Mouse (Mus musculus) adrenal gland, adult 18-20 months (tissue): ENCODE data around the gene Pald1. TPM values are rescaled to one million over a fixed set of nuclear protein-coding genes. Genes with fewer than 3 reads are reported as not detected.

Source experiments
- DNase-seq, 2 experiments: peaks; one replicate each; pipeline ENCODE4 v3.0.0; 2021 to 2022; ENCODE audit warnings: low spot score in 2 of 2
- long read RNA-seq, 2 experiments: library from polyadenylated mRNA; stranded (forward); transcript quantifications; one replicate each; pipeline ENCODE4 v2.0.0; 2021
- total RNA-seq, 2 experiments: library from RNA; stranded (reverse); gene quantifications; 1 replicate in 1 of 2; 2 replicates in 1 of 2; pipeline ENCODE4 v1.2.3; 2021

Gene Pald1
- total RNA-seq = 10 to 100 TPM; 17.3 to 31.1 TPM
- long read RNA-seq, experiment 1, full-length matches to known transcripts = 11 of 49 reads
- long read RNA-seq, experiment 1, partial matches to known transcripts = 12 of 49 reads
- long read RNA-seq, experiment 1, other reads (novel, unspliced or antisense) = 26 of 49 reads
- long read RNA-seq, experiment 2, full-length matches to known transcripts = 6 of 52 reads
- long read RNA-seq, experiment 2, partial matches to known transcripts = 23 of 52 reads
- long read RNA-seq, experiment 2, other reads (novel, unspliced or antisense) = 23 of 52 reads

- peak; percentile 65 to 69 for DNase-seq
These were observed at the start of gene Pald1 for GRCm38 (mm10) chr10:61383021-61383714. Gene Pald1, minus strand, starts transcription at chr10:61383530.

GRCm38 (mm10) chr10:61431375-61431774 is 48.0 kb upstream of the Pald1 start:
- no peak for DNase-seq

GRCm38 (mm10) chr10:61429043-61429442 is 45.7 kb upstream of the Pald1 start:
- no peak for DNase-seq

- DNase-seq = no peak
These were observed 45.1 kb upstream of the Pald1 start for GRCm38 (mm10) chr10:61428416-61428815.

- DNase-seq = no peak
These were observed 44.6 kb upstream of the Pald1 start for GRCm38 (mm10) chr10:61427951-61428350.

- DNase-seq = no peak
These were observed 43.0 kb upstream of the Pald1 start for GRCm38 (mm10) chr10:61426251-61426757.

- DNase-seq = no peak
These were observed 41.7 kb upstream of the Pald1 start for GRCm38 (mm10) chr10:61425047-61425446.

- no peak for DNase-seq
These were observed 41.2 kb upstream of the Pald1 start for GRCm38 (mm10) chr10:61424500-61424899.

- peak; percentile 23 to 46 for DNase-seq
These were observed 40.0 kb upstream of the Pald1 start for GRCm38 (mm10) chr10:61423289-61423688.

- DNase-seq = no peak
These were observed 39.5 kb upstream of the Pald1 start for GRCm38 (mm10) chr10:61422861-61423260.

- no peak for DNase-seq
These were observed 36.7 kb upstream of the Pald1 start for GRCm38 (mm10) chr10:61420011-61420410.

- no peak for DNase-seq
These were observed 35.8 kb upstream of the Pald1 start for GRCm38 (mm10) chr10:61419146-61419545.

GRCm38 (mm10) chr10:61418131-61418900 is 35.0 kb upstream of the Pald1 start:
- no peak for DNase-seq

GRCm38 (mm10) chr10:61417672-61418071 is 34.3 kb upstream of the Pald1 start, which contains the start of gene Nodal:
Gene Nodal, plus strand, starts transcription at chr10:61417972.
- no peak for DNase-seq

- no peak for DNase-seq
These were observed 33.7 kb upstream of the Pald1 start for GRCm38 (mm10) chr10:61417046-61417445.

GRCm38 (mm10) chr10:61416561-61416960 is 33.2 kb upstream of the Pald1 start:
- no peak for DNase-seq

GRCm38 (mm10) chr10:61415890-61416289 is 32.6 kb upstream of the Pald1 start:
- no peak for DNase-seq

- no peak for DNase-seq
These were observed 31.9 kb upstream of the Pald1 start for GRCm38 (mm10) chr10:61415240-61415639.

GRCm38 (mm10) chr10:61412910-61413625 is 29.7 kb upstream of the Pald1 start:
- no peak for DNase-seq

- no peak for DNase-seq
These were observed 26.9 kb upstream of the Pald1 start for GRCm38 (mm10) chr10:61410193-61410592.

GRCm38 (mm10) chr10:61409776-61410175 is 26.4 kb upstream of the Pald1 start:
- no peak for DNase-seq
